In genomic region chr12:82325502-82325901, GRCm38 (mm10) we compare ENCODE assay signal across 13 mouse cellular contexts.
"Had no signal": no experiment of that assay in that cellular context is flagged by ENCODE, and none has a peak within 500 bp of the region (broad histone marks: within the 10 kb centered on the region; RNA-seq: fewer than 3 reads in every experiment).

No protein-coding gene starts in this region.

- H3K36me3 ChIP-seq: limb, embryonic 15.5 days; liver, embryonic 13.5 days; midbrain, embryonic 13.5 days; neural tube, embryonic 15.5 days had no signal

- H3K27ac ChIP-seq: limb, embryonic 15.5 days; liver, embryonic 13.5 days; midbrain, embryonic 13.5 days; neural tube, embryonic 15.5 days had no signal

- H3K9me3 ChIP-seq: limb, embryonic 15.5 days; liver, embryonic 13.5 days; midbrain, embryonic 13.5 days; neural tube, embryonic 15.5 days had no signal

- H3K4me2 ChIP-seq: limb, embryonic 15.5 days; liver, embryonic 13.5 days; midbrain, embryonic 13.5 days; neural tube, embryonic 15.5 days had no signal

- H3K27me3 ChIP-seq: limb, embryonic 15.5 days; liver, embryonic 13.5 days; midbrain, embryonic 13.5 days; neural tube, embryonic 15.5 days had no signal

- DNase-seq: kidney, adult 2 months; kidney, postnatal 36 days; layer of hippocampus, adult 9-11 months; layer of hippocampus, postnatal 36 days; liver, embryonic 13.5 days; liver, postnatal 0 days; lung, postnatal 36 days; right cerebral cortex, postnatal 14 days; thymus, adult 18-20 months; thymus, postnatal 14 days had no signal

- H3K4me1 ChIP-seq: neural tube, embryonic 15.5 days had no signal

- ATAC-seq: liver, postnatal 0 days; midbrain, embryonic 13.5 days had no signal

- H3K9ac ChIP-seq: limb, embryonic 15.5 days; liver, embryonic 13.5 days; liver, postnatal 0 days; midbrain, embryonic 13.5 days; neural tube, embryonic 15.5 days had no signal

- H3K4me3 ChIP-seq: limb, embryonic 15.5 days; liver, embryonic 13.5 days; midbrain, embryonic 13.5 days; neural tube, embryonic 15.5 days had no signal
